Mouse (Mus musculus) myocyte (in vitro differentiated cells): ENCODE data around the gene Thap8.

Experiments
- MYOG ChIP-seq, 3 experiments: IDR thresholded peaks; one replicate each; pipeline ENCODE4 v1.6.1; 2011; ENCODE audit warnings: control low read depth in 2 of 3, low read depth in 2 of 3, mild to moderate bottlenecking in 2 of 3; ENCODE audit not compliant: insufficient read length in 2 of 3, control insufficient read depth in 1 of 3, insufficient read depth in 1 of 3
- POLR2A ChIP-seq: IDR thresholded peaks from one replicate; pipeline ENCODE4 v1.6.1; 2011; ENCODE audit warnings: low read depth, mild to moderate bottlenecking, control low read depth, moderate library complexity; ENCODE audit not compliant: insufficient read length
- TCF12 ChIP-seq: IDR thresholded peaks from one replicate; pipeline ENCODE4 v1.6.1; 2011; ENCODE audit warnings: mild to moderate bottlenecking, control low read depth; ENCODE audit not compliant: poor library complexity, insufficient read depth, severe bottlenecking
- USF1 ChIP-seq: IDR thresholded peaks from one replicate; pipeline ENCODE4 v1.6.1; 2011; ENCODE audit warnings: low read depth, mild to moderate bottlenecking, control low read depth, moderate library complexity

DNA sequence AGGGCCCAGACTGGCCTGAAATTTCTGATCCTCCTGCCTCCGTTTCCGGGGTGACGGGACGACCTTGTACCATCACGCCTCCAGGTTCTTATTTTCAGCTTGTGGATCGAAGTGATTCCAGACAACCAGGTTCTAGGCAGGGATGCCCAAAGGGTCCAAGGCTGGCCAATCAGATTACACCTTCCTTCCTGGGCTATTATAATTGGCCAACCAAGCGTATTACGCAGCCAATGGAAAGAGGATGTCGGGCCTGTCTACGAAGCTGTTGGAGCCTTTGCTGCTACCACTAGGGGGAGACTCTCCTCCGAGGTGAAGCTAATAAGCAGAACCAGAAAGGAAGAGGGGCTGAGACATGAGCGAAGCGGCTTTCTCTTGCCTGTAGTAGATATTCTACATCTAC lies 52.0 kb downstream of the Thap8 start:
- TF ChIP-seq POLR2A (no peak), USF1 (no peak), MYOG (IDR thresholded peaks at IDR 0.05; ENCODE audit: control insufficient read depth in 1 of 3, insufficient read depth in 1 of 3, insufficient read length in 2 of 3, low read depth in 2 of 3) (no peak), TCF12 (no peak)
